Mouse (Mus musculus): ENCODE data around the gene Dusp23.

Dusp23 gene

DNA sequence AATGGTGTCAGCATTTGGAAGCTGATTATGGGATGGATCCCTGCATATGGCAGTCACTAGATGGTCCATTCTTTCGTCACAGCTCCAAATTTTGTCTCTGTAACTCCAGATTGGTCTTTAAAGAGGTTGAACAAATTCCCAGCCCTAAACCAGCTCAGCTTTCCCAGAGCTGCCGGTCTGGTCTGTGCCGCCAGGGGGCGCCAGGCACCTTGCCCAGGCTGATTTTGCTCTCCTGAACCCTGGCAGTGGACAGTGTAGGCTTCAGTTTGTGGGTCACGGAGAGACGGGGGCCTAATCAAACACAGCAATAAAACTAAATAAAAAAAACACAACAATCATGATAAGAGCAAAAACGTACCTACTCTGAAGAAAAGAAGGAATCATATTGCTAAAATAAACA, 13.5 kb downstream of the Dusp23 start:
- peak; percentile 84 to 87 for DNase-seq

DNA sequence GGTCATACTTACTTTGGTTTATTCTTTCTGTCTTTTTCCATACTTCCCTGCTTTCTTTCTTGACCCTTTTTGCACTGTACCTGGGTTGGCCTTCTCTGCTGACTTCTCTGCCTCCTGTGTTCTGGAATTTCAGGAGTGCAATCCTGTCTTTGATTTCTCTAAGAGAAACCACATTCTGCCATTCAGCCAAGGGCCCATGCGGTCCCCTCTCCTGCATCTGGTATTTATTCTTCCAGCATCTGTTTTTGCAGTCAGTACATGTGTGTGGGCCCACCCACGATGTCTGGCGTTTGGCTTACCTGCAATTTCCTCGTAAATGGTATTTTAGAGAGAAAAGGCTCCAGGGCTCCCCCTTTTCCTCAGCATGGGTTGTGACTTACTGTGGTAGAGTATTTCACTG, 14.6 kb downstream of the Dusp23 start:
- no peak for DNase-seq

DNA sequence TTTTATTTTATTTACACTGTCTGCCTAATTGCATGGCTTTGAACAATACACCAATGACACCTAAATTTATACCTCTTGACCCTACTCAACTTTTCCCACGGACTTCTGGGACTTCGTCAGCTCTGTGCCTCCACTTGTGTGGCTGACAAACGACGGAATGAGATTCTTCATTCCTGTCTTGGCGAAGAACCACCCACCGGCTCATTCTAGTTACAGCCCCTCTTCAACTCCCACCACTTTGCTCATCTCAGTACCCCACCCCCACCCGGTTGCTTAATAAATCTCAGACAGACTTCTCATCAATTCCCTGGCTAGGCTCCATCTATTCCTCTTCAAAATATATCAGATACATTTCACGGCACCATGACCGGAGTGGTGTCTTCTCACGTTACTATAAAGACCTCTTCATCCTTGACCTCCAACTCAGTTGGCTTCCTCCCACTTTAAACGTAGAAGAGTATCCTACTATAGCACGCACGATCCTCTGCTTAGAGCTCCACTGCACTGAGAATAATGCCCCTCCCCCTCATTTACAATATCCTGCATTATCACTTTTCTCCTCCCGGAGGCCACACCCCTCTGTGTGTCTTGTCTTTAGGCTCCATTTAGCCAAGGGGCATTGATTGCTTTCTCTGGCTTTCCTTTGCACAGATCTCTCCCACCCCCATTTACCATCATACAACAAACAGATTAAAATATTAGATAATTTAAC, 15.2 kb downstream of the Dusp23 start:
- no peak for DNase-seq

DNA sequence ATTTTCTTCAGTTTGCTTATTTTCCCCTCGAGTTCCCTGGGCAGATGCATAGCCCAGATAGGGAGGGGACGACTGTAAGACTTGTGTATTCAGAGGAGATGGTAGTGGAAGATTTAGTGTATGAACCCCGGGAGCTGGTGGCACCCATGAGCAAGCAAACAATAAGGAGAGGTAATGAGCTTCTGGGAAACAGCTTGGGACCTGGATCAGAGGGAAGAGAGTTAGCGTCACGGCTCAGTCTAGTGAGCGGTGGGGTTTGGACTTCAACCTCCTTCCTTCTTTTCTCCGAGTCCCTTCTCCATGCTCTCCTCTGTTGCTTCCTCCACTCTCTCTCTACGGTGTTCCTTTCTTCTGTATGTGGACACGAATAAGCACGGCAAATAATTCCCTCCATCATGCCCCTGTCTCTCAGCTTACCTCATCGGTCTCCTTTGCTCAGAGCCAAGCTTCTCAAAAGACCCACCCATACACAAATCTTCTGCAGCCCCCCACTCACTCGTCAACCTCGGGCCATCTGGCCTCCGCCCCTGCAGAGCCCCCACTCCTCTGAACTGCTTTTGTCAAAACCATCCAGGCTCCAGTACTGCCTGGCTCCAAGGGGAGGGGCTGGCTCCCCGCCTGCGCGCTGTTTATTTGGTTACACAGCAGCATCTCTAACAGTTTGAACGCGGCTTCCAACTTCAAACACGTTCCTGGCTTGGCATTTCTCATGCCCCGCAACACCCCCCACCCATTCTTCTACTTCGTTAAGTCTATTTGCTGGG, 16.0 kb downstream of the Dusp23 start:
- peak; percentile 61 to 65 for DNase-seq

DNA sequence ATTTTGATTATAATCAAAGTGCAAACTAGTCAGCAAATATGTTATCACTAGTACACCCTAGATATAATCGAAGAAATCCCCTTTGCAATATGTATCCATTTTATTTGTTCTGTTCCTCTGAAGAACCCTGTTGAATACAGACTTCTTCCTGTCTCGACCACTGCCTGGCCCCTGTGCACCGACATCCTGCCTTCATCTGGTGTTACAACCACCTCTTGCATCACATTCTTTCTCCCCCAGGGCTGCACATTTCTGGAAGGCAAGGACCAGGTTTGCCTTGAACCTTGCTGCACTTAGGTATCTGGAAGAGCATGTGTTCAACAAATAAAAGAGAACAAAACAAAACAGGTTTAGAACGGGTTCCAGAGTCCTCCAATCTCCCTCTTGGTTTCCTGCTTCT, 17.4 kb downstream of the Dusp23 start:
- no peak for DNase-seq

DNA sequence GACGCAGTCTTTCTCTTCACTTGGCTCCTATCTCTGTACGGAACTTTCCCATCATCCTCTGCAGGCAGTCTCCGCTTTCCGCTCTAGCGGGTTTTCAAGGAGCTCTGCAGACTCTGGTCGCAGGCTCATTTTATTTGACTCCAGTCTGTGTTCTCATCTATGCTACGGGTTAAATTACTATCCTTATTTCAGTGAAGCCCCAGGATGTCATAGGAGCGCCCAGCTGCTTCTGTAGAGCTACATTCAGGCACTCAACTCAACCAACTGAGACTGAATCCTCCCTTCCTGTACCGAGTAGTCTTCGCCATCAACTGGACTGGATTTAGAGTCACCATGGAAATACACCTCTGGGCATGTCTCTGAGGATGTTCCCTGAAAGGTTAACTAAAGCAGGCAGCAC, 18.1 kb downstream of the Dusp23 start:
- DNase-seq, result no peak

DNA sequence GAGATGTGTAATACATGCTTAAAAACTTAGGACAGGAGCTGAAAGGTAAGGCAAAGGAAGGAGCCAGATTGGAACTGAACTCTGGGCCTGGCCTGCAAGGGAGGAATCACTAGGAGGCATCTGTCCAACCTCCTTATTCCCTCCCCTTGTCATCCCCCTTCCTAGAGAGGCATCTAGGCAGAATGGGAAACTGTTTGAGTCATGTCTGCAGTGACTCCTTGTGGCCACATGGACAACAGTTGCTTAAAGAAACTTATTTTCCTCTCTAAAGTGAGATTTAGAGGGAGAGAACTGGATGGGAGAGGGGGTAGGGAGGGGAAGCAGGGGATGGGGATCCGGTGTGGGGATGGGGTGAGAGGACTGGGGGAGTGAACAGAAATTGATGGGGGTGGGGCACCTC, 20.0 kb downstream of the Dusp23 start:
- no peak for DNase-seq

DNA sequence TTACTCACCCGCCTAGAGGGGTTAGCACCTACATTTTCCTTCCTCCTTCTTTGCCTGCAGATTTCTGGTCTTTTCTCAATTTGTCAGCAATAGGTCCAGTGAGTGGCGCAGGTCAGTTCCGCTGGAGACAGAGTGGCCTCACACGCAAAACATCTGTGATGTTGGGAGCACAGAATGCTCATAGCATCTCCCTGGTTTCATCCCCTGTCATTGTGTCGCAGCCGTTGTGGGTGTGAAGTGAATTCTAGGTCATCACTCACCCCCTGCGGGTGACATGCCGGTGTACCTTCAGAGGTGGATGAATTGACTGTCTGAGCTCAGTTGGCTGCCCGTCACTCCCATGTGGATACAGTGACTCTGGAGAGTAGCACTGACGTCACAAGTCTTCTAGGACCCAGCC, 21.5 kb downstream of the Dusp23 start:
- DNase-seq, result no peak

DNA sequence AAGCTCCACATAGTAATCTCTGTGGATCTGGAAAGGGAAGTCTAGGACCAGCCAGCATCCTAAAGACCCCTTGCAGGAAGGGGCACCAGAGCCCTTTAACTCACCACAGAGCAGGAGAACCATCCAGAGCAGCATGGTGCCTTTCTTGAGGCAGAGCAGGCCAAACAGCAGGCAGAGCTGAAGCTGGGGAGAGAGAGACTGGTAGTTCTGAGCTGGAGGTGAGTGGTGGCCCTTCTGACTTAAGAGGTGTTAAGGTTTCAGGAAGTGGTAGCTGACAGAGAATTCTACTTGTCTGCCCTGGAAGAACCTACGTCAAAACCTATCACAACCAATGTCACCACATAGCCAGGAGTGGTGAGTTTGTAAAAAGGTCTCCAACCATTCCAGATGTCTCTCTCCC, 30.4 kb downstream of the Dusp23 start, which contains the start of gene Fcrl6:
Gene Fcrl6 (minus strand): TSS at position 226 of the 400 bp plus-strand sequence.
- DNase-seq, result no peak

DNA sequence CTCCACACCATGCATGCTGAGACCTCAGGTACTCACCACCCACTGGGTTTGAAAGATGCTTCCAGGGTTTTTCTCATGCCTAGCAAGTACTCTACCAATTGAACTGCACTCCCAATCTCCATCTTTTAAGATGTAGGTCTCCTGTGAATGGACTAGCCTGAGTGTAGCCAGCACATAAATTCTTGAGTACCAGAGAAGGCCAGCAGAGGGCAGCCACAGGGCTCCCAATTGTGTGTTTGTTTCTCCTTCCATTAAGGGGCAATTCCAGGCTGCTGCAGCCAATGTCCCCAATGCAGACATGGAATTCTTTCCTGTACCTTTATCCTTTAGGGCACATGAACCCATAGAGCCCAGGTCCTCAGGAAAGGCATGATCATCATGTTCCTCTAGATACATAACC, 38.3 kb downstream of the Dusp23 start:
- peak; percentile 71 to 78 for DNase-seq

DNA sequence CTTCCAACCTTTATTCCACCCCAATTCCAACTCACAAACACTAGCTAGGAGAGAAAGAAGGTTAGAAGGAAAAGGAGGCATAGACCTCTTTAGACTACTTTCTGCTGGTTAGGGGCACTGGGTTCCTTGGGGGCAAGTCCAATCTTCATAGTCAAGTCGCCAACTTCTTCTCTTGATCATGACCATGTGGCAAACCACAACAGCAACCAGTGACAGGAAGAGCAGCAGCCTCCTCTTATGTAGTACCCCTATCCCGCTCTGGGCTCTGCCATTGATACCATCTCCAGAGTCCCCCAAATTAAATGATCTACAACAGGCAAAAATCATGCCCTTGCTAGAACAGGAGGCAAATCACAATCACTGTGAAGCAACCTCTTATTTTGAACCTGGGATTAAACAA, 38.8 kb downstream of the Dusp23 start:
- DNase-seq, result no peak

DNA sequence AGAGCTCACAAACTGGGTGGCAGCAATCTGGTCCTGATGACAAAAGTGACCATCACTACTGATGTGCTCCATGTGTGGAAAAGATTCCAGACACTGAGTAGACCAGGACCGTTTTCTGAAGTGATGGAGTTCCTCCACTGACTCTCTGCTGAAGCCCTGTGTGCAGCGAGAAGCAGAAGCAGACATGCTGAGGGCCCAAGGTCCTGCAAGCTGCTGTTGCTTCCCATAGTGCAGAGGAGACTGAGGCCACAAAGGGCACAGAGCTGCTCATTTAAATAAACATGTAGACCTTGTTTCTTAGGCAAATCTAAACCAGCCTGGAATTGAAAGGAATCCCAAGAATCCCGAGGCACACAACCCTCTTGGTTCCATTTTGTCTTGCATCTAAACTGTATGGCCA, 39.4 kb downstream of the Dusp23 start:
- DNase-seq, result no peak

DNA sequence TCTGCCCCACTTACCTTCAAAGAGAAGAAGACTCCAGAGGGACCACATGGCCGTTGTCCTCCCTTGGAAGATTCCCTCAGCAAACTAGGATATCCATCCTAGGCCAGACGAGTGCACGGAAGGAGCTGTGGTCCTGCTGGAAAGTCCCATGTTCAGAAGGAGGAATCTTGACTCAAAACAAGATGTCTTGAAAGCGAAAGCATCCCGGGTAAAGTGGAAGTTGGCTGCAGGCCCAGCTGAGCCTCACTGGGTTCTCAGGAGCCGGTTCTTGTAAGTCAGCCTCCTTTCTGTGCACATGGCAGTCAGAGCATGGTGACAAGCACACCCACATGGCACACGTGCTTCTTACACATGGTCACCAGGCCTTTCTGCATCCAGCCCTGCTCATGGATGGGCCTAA, 42.4 kb downstream of the Dusp23 start, which contains the start of gene Slamf8:
Gene Slamf8 (minus strand): TSS at position 184 of the 400 bp plus-strand sequence.
- peak in 1 of 2 experiments; percentile 16 for DNase-seq

DNA sequence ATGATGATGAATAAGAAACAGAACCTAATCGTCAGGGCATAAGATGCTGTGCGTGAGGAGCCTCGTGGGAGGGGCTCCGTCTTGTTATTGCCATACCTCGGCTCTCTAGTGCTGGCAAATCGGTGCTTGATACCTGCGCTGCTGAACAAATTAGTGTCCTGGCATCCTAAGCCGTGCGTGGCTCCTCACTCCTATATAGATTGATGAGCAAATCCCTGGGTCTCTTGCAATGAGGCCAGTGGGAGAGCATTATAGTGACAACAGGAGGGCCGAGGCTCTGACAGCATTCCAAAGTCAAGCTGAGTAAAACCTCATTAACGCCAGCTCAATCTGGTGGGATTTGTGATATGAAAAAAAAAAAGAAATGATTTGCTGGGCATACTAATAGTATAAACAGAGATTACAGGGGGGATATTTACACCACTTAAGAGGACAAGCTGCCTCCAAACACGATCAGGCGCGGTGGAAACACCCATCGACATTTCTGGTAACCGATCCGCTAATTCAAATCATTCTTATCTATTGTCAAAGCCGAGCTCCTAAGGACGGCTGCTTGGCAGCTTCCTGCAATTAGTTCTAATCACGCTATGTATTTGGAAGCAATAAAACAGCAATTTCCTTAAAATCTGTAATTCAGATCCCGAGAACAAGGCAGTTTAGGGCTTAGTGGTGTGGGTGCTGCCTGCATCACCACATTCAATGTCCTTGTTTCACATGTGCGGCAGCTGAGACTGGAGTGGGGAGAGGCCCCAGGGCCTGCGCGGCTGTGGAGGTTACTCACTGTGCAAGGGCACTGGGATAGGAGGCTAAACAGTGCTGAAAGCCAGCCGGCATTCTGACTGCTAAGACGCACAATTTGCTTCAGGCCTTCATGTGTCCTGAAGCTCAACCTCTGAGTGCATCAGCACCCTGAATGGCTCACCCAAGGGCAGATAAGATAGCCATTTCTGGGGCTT, 46.9 kb downstream of the Dusp23 start:
- peak; percentile 16 to 30 for DNase-seq

DNA sequence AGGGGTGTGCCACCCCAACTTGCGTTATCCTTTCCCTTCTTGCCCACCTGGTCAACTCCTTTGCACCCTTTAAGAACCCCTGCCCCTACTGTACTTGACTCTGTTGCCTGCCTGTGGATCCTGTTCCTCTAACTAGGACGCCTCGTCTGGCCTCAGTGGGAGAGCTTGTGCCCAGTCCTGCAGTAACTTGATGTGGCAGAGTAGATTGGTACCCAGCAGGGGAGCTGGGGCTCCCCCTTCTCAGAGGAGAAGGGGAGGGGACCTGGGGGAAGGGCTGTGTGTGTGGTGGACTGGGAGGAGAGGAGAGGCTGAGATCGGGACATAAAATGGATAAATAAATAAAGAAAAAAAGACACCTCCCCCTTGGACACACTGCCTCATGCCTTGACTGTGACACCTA, 47.7 kb downstream of the Dusp23 start:
- DNase-seq, result no peak

DNA sequence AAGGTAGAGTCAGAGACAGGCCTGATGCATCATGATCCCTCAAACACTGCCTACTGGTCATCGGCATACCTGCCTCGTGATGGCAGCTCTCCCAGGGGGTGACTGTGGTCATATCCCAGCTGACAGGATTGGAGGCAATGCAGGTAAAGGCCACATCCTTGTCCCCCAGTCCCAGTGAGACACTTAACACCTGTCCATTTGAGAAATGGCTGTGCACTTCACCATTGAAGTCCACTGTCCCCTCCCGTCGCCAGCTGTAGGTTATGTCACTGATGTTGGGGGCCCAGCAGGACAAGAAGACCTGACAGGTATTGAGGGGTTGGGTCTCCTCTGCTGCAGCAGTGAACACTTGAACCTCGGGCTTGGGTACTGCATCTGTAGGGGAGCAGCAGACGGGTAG, 48.5 kb downstream of the Dusp23 start:
- DNase-seq, result no peak

DNA sequence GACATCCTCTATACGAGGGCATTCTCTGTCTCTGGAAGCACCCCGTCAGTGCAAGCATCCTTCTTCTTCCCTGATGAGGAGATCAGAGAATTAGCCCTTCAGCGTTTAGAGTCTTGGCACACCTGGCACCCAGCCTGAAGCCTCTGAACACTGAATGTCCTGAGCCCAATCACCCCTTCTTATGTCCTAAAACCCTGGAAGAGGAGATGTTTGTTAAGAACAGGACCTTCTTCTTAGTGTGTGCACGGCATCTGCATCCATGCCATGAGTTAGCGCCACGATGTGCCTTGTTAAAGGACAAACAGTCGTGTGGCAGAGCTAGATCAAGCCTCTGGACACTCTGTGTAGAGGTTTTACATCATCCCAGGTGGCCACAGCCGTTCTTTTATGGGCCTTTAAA, 50.3 kb downstream of the Dusp23 start:
- no peak for DNase-seq
